Mouse (Mus musculus): ENCODE data around the gene Sgsm1.

DNA sequence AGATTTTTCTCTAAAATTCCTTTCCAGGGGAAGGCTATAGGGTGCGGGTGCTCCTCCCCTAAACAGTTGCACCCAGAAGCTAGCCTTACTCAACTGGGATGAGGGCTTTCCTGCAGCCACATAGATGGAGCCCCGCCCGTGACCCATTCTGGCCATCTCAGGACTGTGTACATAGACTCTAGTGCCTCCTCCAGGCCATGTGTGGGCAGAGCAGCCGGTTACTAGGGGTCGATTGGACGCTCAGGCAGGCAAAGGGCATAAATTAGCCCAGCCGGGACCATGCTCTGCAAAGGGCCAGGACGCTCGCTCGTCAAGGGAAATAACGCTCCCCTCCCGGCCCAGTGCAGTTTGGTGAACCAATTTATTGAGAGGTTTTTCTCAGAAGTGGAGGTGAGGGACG is 38.0 kb upstream of the Sgsm1 start:
- TF ChIP-seq TAL1 (conservative IDR thresholded peaks at IDR 0.05; ENCODE audit: low read depth, low read length) (no peak), CTCF (IDR thresholded peaks at IDR 0.05; ENCODE audit: low read depth, low read length) (no peak), GATA2 (IDR thresholded peaks at IDR 0.05; ENCODE audit: borderline replicate concordance, low read depth, low read length) (no peak)

All from G1E (cell line).